Mouse (Mus musculus) ES-E14 (cell line): Measurements from ENCODE around the gene Dolk. TPM values are rescaled to one million over a fixed set of nuclear protein-coding genes. Genes with fewer than 3 reads are reported as not detected.

Experiments used
- DNase-seq: peaks from one replicate; pipeline ENCODE4 v3.0.0-alpha.2; 2013; ENCODE audit warnings: low read depth, low spot score
- H3K27ac ChIP-seq: 2 replicates; pipeline ENCODE4 v1.5.1; 2012; ENCODE audit warnings: low read depth, mild to moderate bottlenecking, low read length, moderate library complexity, mixed read lengths; ENCODE audit not compliant: poor library complexity, insufficient read depth, severe bottlenecking
- H3K36me3 ChIP-seq: 2 replicates; pipeline ENCODE4 v1.6.1; 2012; ENCODE audit warnings: mild to moderate bottlenecking, low read length, moderate library complexity, mixed read lengths; ENCODE audit not compliant: control insufficient read depth, poor library complexity, insufficient read depth, severe bottlenecking
- H3K4me1 ChIP-seq, 2 experiments: fragments of 150-350 bp in 1 of 2; sonication (generic) in 1 of 2; 2 replicates each; pipeline ENCODE4 v1.6.1; 2012; ENCODE audit warnings: low read length in 2 of 2, mild to moderate bottlenecking in 1 of 2, mixed read lengths in 1 of 2; ENCODE audit not compliant: control insufficient read depth in 2 of 2, insufficient read depth in 2 of 2, poor library complexity in 1 of 2
- H3K4me3 ChIP-seq, 2 experiments: fragments of 150-350 bp in 1 of 2; sonication (generic) in 1 of 2; 2 replicates each; pipeline ENCODE4 v1.5.1; 2012; ENCODE audit warnings: low read length in 2 of 2, low read depth in 1 of 2, mild to moderate bottlenecking in 1 of 2, mixed read lengths in 1 of 2; ENCODE audit not compliant: insufficient read depth in 1 of 2, poor library complexity in 1 of 2, severe bottlenecking in 1 of 2
- H3K9ac ChIP-seq: 2 replicates; pipeline ENCODE4 v1.6.1; 2012; ENCODE audit warnings: low read depth, mild to moderate bottlenecking, low read length, mixed read lengths; ENCODE audit not compliant: poor library complexity, insufficient read depth, severe bottlenecking
- H3K9me3 ChIP-seq: fragments of 150-350 bp; sonication (generic); 2 replicates; pipeline ENCODE4 v1.6.1; 2012; ENCODE audit warnings: low read depth, mild to moderate bottlenecking, low read length; ENCODE audit not compliant: control insufficient read depth, insufficient read depth
- CHD2 ChIP-seq: IDR thresholded peaks from 2 replicates; pipeline ENCODE4 v1.6.1; 2014; ENCODE audit warnings: mild to moderate bottlenecking, low read depth, low read length, inconsistent platforms
- HCFC1 ChIP-seq: IDR thresholded peaks from 2 replicates; pipeline ENCODE4 v1.6.1; 2012; ENCODE audit warnings: low read length, inconsistent platforms, borderline replicate concordance; ENCODE audit not compliant: insufficient read depth
- MAFK ChIP-seq: IDR thresholded peaks from 2 replicates; pipeline ENCODE4 v1.6.1; 2014; ENCODE audit warnings: mild to moderate bottlenecking, low read depth, low read length, inconsistent platforms; ENCODE audit not compliant: insufficient read depth
- ZC3H11A ChIP-seq: IDR thresholded peaks from 2 replicates; pipeline ENCODE4 v1.6.1; 2012; ENCODE audit warnings: low read depth, mild to moderate bottlenecking, inconsistent platforms, low read length, borderline replicate concordance
- ZNF384 ChIP-seq: IDR thresholded peaks from 2 replicates; pipeline ENCODE4 v1.6.1; 2012; ENCODE audit warnings: low read depth, low read length, inconsistent platforms
- in situ Hi-C, 2 experiments: fragments of 600-800 bp; cut with MboI; formaldehyde crosslinking; loops; one replicate each; pipeline ENCODE4 v1.15.1; 2025; ENCODE audit warnings: low sequenced_read_pairs in 2 of 2, inconsistent platforms in 1 of 2; ENCODE audit not compliant: unreplicated experiment in 2 of 2
- total RNA-seq: library from RNA; depleted of rRNA; stranded (reverse); fragments of 300-350 nt; gene quantifications from 2 replicates; pipeline ENCODE4 v1.2.3, GENCODE M21; 2012

The Dolk gene
- total RNA-seq, 1 experiment = 25.2 TPM

DNA sequence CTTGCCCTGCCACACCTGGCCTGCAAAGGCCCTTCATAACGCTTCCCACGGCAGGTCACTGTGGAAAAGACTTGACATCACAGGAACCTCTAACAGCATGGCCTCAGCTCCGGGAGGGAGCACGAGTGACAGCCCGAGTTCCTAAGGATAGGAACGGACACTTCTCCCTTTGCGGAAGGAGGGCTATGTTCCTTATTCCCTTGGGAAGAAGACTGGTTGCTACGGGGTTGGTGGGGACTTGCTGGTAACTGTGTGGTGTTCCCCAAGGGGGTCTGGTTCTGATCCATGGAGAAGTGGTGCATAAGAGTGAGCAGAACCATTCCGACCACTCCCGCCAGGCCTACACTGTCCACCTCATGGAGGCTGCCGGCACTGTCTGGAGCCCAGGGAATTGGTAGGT lies 5.4 kb downstream of the Dolk start, which contains the start of gene Gm28038:
TSS of gene Gm28038 (plus strand) at position 301 of the 400 bp plus-strand sequence.
- in situ Hi-C loops = no loop called here
- Histone ChIP-seq H3K4me3 (no peak within 1 kb of the TSS), H3K9ac (no peak within 1 kb of the TSS), H3K4me1 (peaks cover 0 to 3% of the 10 kb centered on the region in 2 experiments; a peak in 1 of 4 replicates), H3K36me3 (no peaks in the 10 kb centered on the region), H3K9me3 (no peaks in the 10 kb centered on the region), H3K27ac (no peak within 1 kb of the TSS)
- no peak for TF ChIP-seq HCFC1
- TF ChIP-seq ZNF384 = no peak
- no peak for TF ChIP-seq MAFK
- TF ChIP-seq ZC3H11A = no peak
- no peak for TF ChIP-seq CHD2
- no peak for DNase-seq

DNA sequence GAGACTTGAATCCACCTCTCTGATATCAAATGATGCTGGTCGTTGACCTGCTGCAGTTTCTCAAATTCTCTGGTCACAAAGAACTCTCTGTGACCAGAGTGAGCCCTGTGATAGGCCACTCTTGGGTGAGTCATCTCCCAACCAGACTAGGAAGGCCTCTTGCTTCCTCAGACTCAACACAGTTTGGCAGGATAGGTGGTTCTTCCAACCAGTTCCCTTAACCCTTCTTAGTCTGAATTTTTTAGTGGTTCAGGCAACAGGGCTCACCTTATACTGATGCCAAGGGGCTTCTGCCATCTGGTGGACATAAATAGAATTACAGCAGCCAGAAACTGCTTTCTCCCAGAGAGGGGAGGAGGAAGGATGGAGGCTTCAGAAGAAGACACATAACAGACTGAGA lies 16.0 kb downstream of the Dolk start:
- Histone ChIP-seq H3K27ac (no peak overlapping the region), H3K4me3 (no peak overlapping the region), H3K9ac (no peak overlapping the region), H3K9me3 (no peaks in the 10 kb centered on the region), H3K4me1 (peaks cover 5 to 16% of the 10 kb centered on the region in 2 experiments; a peak in 2 of 4 replicates), H3K36me3 (no peaks in the 10 kb centered on the region)
- TF ChIP-seq ZC3H11A (peak; percentile 49; the same call in 1 of the 2 replicates), MAFK (no peak), HCFC1 (no peak), ZNF384 (0 out of 2 replicates have a peak, but pooled peaks have one; percentile 21), CHD2 (no peak)
- peak; percentile 62 for DNase-seq
- in situ Hi-C loops = no loop called here

DNA sequence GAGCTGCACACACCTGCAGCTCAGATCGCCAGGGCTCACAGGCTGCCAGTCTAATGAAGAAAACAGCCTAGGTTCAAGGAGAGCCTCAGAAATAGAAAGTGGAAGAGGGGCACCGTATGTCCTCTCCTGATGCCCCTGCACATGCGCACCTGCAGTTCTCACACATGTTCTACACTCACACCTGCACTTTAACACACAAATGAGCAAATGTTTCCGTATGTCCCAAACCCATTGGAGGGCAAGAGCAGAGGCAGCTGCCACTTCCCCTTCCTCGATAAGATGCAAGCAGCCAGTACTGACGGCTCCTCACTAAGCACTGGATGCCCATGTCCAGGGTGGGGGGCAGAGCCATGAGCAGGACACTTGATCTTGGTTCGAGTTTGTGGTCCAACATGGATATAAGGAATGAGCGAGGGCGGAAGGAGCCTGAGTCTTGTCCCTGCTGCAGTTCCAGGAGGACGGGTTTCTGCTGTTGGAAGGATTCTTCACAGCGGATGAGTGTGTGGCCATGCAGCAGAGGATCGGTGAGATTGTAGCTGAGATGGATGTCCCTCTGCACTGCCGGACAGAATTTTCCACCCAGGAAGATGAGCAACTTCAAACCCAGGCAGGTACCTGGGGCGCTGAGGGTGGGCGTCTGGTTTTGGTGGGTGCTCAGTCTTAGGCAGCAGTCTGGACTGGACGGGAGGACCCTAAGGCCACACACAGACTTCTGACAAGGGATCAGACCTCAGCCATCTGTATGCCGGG lies 16.7 kb downstream of the Dolk start:
- H3K9ac ChIP-seq = no peak overlapping the region
- peaks cover 9 to 22% of the 10 kb centered on the region in 2 experiments; a peak in 3 of 4 replicates for H3K4me1 ChIP-seq
- TF ChIP-seq MAFK (no peak), ZC3H11A (no peak), ZNF384 (no peak), HCFC1 (no peak), CHD2 (no peak)
- no peak overlapping the region for H3K4me3 ChIP-seq
- H3K9me3 ChIP-seq = no peaks in the 10 kb centered on the region
- DNase-seq = no peak
- H3K36me3 ChIP-seq = no peaks in the 10 kb centered on the region
- in situ Hi-C loops = no loop called here
- H3K27ac ChIP-seq = no peak overlapping the region

DNA sequence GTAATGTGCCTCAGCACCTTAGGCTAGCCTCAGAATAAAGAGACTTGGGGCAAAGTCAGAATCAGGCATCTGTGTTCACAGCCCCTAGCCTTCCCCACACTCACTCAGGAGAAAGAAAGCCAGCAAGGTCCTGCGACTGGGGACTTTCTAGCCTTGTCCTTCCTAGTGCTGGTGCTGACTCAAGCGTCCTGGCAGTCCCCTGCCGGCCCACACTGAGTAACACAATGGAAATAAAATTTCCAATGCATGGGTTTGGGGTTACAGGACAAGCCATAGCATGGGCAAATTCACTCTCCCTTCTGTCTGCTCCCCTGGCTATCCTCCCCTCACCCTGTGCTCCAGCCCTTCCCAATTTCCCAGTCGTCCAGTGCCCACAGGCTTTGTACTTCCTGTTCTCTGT lies 17.8 kb downstream of the Dolk start:
- no peak for TF ChIP-seq CHD2
- no peak for TF ChIP-seq ZC3H11A
- TF ChIP-seq ZNF384 = no peak
- no peak for TF ChIP-seq MAFK
- TF ChIP-seq HCFC1 = no peak
- Histone ChIP-seq H3K36me3 (peaks cover 1% of the 10 kb centered on the region; the same call in 1 of the 2 replicates), H3K9ac (no peak overlapping the region), H3K9me3 (no peaks in the 10 kb centered on the region), H3K4me3 (no peak overlapping the region), H3K27ac (no peak overlapping the region), H3K4me1 (peaks cover 9 to 25% of the 10 kb centered on the region in 2 experiments; a peak in 3 of 4 replicates)
- no peak for DNase-seq
- in situ Hi-C loops = no loop called here
